Mouse (Mus musculus) testis, adult 2 months (tissue): Measurements from ENCODE around the gene Mcm3ap. TPM values are rescaled to one million over a fixed set of nuclear protein-coding genes. Genes with fewer than 3 reads are reported as not detected.

Experiments used
- H3K27ac ChIP-seq: fragments of 200-500 bp; 2 replicates; pipeline ENCODE4 v1.5.1; 2012; ENCODE audit warnings: low read depth, low read length; ENCODE audit not compliant: control insufficient read depth, insufficient read depth
- H3K27me3 ChIP-seq: fragments of 200-500 bp; 2 replicates; pipeline ENCODE4 v1.6.1; 2012; ENCODE audit warnings: mild to moderate bottlenecking, low read length, moderate library complexity; ENCODE audit not compliant: control insufficient read depth, insufficient read depth
- H3K36me3 ChIP-seq: fragments of 200-500 bp; 2 replicates; pipeline ENCODE4 v1.6.1; 2012; ENCODE audit warnings: mild to moderate bottlenecking, low read length; ENCODE audit not compliant: control insufficient read depth, insufficient read depth
- H3K4me1 ChIP-seq: fragments of 200-500 bp; 2 replicates; pipeline ENCODE4 v1.6.1; 2012; ENCODE audit warnings: low read length; ENCODE audit not compliant: control insufficient read depth, insufficient read depth
- H3K4me3 ChIP-seq: fragments of 200-500 bp; 2 replicates; pipeline ENCODE4 v1.5.1; 2012; ENCODE audit warnings: low read depth, mild to moderate bottlenecking, low read length, moderate library complexity, mixed read lengths; ENCODE audit not compliant: control insufficient read depth
- CTCF ChIP-seq: fragments of 200-500 bp; IDR thresholded peaks from 2 replicates; pipeline ENCODE4 v1.5.1; 2012; ENCODE audit warnings: low read depth, mild to moderate bottlenecking, inconsistent platforms, low read length, moderate library complexity; ENCODE audit not compliant: control insufficient read depth, insufficient read depth, insufficient replicate concordance
- POLR2A ChIP-seq: fragments of 200-500 bp; IDR thresholded peaks from 2 replicates; pipeline ENCODE4 v1.6.1; 2012; ENCODE audit warnings: low read depth, mild to moderate bottlenecking, inconsistent platforms, low read length, moderate library complexity; ENCODE audit not compliant: control insufficient read depth
- polyA plus RNA-seq: library from polyadenylated mRNA; depleted of rRNA; stranded (reverse); fragments of >200 nt; gene quantifications from 2 replicates; pipeline ENCODE4 v1.2.3, GENCODE M21; 2012

Gene Mcm3ap
- polyA plus RNA-seq, 1 experiment = 11.3 TPM

- no peaks in the 10 kb centered on the region for H3K27me3 ChIP-seq
- no peak overlapping the region for H3K4me3 ChIP-seq
- no peaks in the 10 kb centered on the region for H3K36me3 ChIP-seq
- TF ChIP-seq POLR2A = no peak
- TF ChIP-seq CTCF = no peak
- H3K27ac ChIP-seq = no peak overlapping the region
- peaks cover 7% of the 10 kb centered on the region for H3K4me1 ChIP-seq
Observed at GRCm38 (mm10) chr10:76445996-76446681, 22.6 kb upstream of the Mcm3ap start.

- Histone ChIP-seq H3K4me3 (no peak overlapping the region), H3K27me3 (no peaks in the 10 kb centered on the region)
Observed at GRCm38 (mm10) chr10:76447406-76448229, 21.1 kb upstream of the Mcm3ap start.

GRCm38 (mm10) chr10:76448851-76449250, 19.9 kb upstream of the Mcm3ap start, which contains the start of gene 2610028H24Rik:
2610028H24Rik (plus strand) TSS chr10:76449081.
- TF ChIP-seq POLR2A = no peak
- TF ChIP-seq CTCF = no peak
- no peak within 1 kb of the TSS for H3K4me3 ChIP-seq
- H3K4me1 ChIP-seq = no peaks in the 10 kb centered on the region; the same call in 1 of the 2 replicates
- no peaks in the 10 kb centered on the region for H3K27me3 ChIP-seq
- no peak within 1 kb of the TSS for H3K27ac ChIP-seq
- no peaks in the 10 kb centered on the region for H3K36me3 ChIP-seq

More at GRCm38 (mm10) chr10:76447406-76448229, 21.1 kb upstream of the Mcm3ap start:
- Histone ChIP-seq H3K36me3 (no peaks in the 10 kb centered on the region), H3K4me1 (peaks cover 3% of the 10 kb centered on the region), H3K27ac (no peak overlapping the region; the same call in 1 of the 2 replicates)
- no peak for TF ChIP-seq CTCF
- TF ChIP-seq POLR2A = no peak

- TF ChIP-seq CTCF = peak; percentile 62; the same call in 1 of the 2 replicates
- TF ChIP-seq POLR2A = no peak
- no peaks in the 10 kb centered on the region for H3K27me3 ChIP-seq
- no peaks in the 10 kb centered on the region for H3K4me1 ChIP-seq
- no peak overlapping the region for H3K27ac ChIP-seq
- H3K36me3 ChIP-seq = no peaks in the 10 kb centered on the region
- no peak overlapping the region for H3K4me3 ChIP-seq
Observed at GRCm38 (mm10) chr10:76455289-76455688, 13.4 kb upstream of the Mcm3ap start.

GRCm38 (mm10) chr10:76461255-76461654, 7.5 kb upstream of the Mcm3ap start:
- H3K27ac ChIP-seq = no peak overlapping the region
- TF ChIP-seq POLR2A (no peak), CTCF (no peak)
- 0 out of 2 replicates have a peak, but pooled peaks cover 3% of the 10 kb centered on the region for H3K4me1 ChIP-seq
- no peaks in the 10 kb centered on the region for H3K27me3 ChIP-seq
- no peak overlapping the region for H3K4me3 ChIP-seq
- H3K36me3 ChIP-seq = no peaks in the 10 kb centered on the region

GRCm38 (mm10) chr10:76462312-76462711, 6.4 kb upstream of the Mcm3ap start:
- Histone ChIP-seq H3K27me3 (no peaks in the 10 kb centered on the region), H3K36me3 (no peaks in the 10 kb centered on the region), H3K4me1 (0 out of 2 replicates have a peak, but pooled peaks cover 3% of the 10 kb centered on the region), H3K4me3 (no peak overlapping the region), H3K27ac (peak overlapping the region; percentile 66; the same call in 1 of the 2 replicates)
- TF ChIP-seq POLR2A = no peak
- TF ChIP-seq CTCF = no peak

- no peak overlapping the region for H3K4me3 ChIP-seq
- no peaks in the 10 kb centered on the region for H3K36me3 ChIP-seq
- TF ChIP-seq POLR2A = no peak
- TF ChIP-seq CTCF = no peak
- H3K27me3 ChIP-seq = no peaks in the 10 kb centered on the region
- 0 out of 2 replicates have a peak, but pooled peaks cover 3% of the 10 kb centered on the region for H3K4me1 ChIP-seq
- peak overlapping the region; percentile 66; the same call in 1 of the 2 replicates for H3K27ac ChIP-seq
Observed at GRCm38 (mm10) chr10:76462721-76463120, 6.0 kb upstream of the Mcm3ap start.
